Mouse (Mus musculus) thymus, postnatal 4 days (tissue): ENCODE results near the gene Saa3.
"Not testable (repeated sequence)": the region's sequence is repeated elsewhere in the genome, so short reads cannot be mapped to it uniquely, and the experiment has no call there.

ENCODE experiments used
- DNase-seq: peaks from one replicate; pipeline ENCODE4 v3.0.0; 2021

The Saa3 gene

DNA sequence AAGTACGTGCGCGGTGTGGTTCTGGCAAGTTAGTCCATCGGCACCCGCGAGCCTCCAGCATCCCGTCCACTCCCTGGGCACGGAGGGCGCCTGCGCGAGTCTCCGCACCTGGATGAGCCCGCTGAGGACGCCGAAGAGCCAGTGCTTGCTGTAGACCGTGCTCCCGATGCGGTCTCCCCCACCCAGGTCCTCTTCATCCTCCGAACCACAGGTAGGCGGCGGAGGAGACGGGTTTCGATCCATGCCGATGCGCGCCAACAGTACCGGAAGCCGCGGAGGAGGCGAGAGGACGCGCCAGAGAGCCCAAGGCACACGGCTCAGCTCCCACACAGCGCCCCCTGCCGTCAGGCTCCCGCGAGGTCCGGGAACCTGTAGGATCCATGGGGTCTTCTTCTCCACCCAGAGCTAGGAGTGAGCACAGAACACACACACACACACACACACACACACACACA is 5.1 kb downstream of the Saa3 start, which contains the start of gene Saal1:
Gene Saal1 (minus strand): TSS at position 291 of the 455 bp plus-strand sequence.
- peak; percentile 97 for DNase-seq

- DNase-seq = no peak
These were observed 14.9 kb downstream of the Saa3 start for GRCm38 (mm10) chr7:46700521-46701025.

DNA sequence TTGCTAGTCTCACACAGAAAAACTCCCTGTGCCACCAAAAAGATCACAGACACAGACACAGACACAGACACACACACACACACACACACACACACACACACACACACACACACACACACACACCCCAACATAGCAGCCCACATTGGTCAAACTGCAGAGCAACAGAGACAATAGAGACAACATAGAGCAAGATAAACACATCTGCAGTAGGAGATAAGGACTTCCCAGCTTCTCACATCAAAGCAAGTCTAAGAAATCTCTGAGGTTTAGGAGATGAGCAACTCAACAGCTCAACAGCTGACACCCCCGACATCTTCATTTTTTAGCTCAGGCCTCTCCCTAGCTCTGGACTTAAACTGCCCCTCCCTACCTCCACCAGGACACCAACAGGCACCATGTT is 18.7 kb downstream of the Saa3 start:
- DNase-seq = no peak

GRCm38 (mm10) chr7:46686827-46687226 is 28.7 kb downstream of the Saa3 start:
- peak; percentile 65 for DNase-seq

DNA sequence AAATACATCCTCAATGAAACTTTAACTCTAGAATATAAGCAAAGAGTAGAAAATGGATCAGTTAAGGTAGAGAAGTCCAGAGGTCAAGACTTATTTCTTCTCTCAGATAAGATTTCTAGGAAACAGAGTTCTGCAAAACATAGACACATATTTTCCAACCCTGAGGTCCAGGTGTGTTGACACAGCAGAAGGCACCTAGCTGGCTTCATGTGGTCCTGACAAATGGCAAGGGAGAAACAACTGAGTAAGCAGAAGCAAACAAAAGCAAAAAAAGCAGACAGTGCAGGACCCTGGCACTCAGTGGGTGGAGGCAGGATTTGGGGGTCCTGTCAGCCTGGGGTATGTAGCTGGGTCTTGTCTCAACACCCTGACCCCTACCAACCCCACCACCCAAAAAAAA is 34.8 kb downstream of the Saa3 start:
- no peak for DNase-seq

DNA sequence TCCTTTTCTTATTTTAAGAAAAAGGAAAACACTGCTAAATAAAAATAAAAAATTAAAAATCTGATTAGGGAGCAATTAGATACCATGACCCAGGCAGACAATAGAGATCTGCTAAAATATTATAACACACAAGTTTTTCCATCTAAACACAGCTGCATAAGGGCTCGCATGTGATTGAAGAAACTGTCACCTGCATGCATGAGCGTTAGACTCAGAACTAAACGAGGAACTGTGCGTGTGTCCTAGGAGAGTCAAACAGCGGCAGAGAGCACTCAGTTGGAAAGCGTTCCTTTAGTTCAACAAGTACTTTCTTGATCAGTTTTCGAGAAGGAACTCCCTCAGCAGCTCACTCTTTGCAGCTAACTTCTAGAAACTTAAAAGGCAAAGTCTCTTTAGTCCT is 36.5 kb downstream of the Saa3 start:
- not testable (repeated sequence) for DNase-seq

DNA sequence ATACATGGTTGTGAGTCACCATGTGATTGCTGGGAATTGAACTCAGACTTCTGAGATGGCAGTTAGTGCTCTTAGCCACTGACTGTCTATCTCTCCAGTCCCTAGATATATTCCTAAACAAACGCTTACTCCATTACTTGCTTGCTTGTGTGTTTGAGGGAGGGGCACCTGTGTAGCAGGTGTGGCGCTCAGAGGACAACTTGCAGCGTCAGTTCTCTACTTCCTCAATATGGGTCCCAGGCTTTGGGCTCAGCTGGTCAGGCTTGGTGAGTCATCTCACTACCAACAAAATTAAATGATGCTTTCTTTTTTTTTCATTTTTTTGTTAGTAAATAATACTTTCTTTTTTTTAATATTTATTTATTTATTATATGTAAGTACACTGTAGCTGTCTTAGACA is 37.1 kb downstream of the Saa3 start:
- DNase-seq = no peak

- no peak for DNase-seq
These were observed 38.6 kb downstream of the Saa3 start for GRCm38 (mm10) chr7:46676808-46677360.

- no peak for DNase-seq
These were observed 39.6 kb downstream of the Saa3 start for GRCm38 (mm10) chr7:46675886-46676285.

GRCm38 (mm10) chr7:46675061-46675460 is 40.4 kb downstream of the Saa3 start:
- DNase-seq = no peak

GRCm38 (mm10) chr7:46672160-46672672 is 43.3 kb downstream of the Saa3 start, which contains the start of gene Tph1:
TSS of gene Tph1 (minus strand) at chr7:46672537.
- DNase-seq = no peak

DNA sequence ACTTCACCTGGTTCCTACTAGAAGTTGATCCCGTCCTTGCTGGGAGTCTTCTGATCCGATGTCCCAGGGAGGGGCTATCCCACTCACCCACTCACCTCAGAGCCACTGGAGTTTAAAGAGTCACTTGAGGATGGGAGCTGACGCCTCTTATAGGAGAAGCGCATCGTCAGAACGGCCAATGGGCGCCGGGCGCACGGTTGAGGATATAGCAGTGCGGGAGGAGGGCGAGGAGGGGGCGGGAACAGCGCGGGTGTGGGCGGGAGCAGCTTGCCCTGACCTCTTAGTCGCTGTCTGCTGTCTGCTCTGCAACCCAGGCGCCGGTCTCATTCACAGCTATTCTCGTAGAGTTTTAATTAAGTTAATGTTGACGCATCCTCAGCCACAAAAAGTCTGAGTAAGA is 48.2 kb downstream of the Saa3 start:
- peak; percentile 41 for DNase-seq

- peak; percentile 67 for DNase-seq
These were observed 50.3 kb downstream of the Saa3 start for GRCm38 (mm10) chr7:46665236-46665635.
